Mouse (Mus musculus) ES-Bruce4 (cell line): Measurements from ENCODE around the gene Mpzl1.

Experiments
- CTCF ChIP-seq: IDR thresholded peaks from one replicate; pipeline ENCODE4 v1.8.1; 2011; ENCODE audit warnings: low read depth, low read length
- EP300 ChIP-seq: IDR thresholded peaks from 2 replicates; pipeline ENCODE4 v1.6.1; 2011; ENCODE audit warnings: low read depth, low read length; ENCODE audit not compliant: insufficient read depth

- TF ChIP-seq CTCF (no peak), EP300 (no peak)
Observed at GRCm38 (mm10) chr1:165628603-165629002, 5.7 kb downstream of the Mpzl1 start.
